ENCODE assay signal across 8 mouse cellular contexts in genomic region chr6:56796232-56796631, GRCm38 (mm10). TPM values are rescaled to one million over a fixed set of nuclear protein-coding genes. Genes with fewer than 3 reads are reported as not detected.
DNase-seq lines count a peak whose midpoint lies in the region; ATAC-seq and TF ChIP-seq lines count a peak whose summit lies in the region.

No protein-coding gene starts in this region.

- H3K27me3 ChIP-seq in embryonic facial prominence, embryonic 10.5 days (replicated peaks; ENCODE audit: low read depth, poor library complexity, severe bottlenecking): no peaks in the 10 kb centered on the region
- no peaks in the 10 kb centered on the region for H3K27me3 ChIP-seq in intestine, embryonic 14.5 days (replicated peaks; ENCODE audit: control insufficient read depth, insufficient read depth, low read length)
- H3K27me3 ChIP-seq in midbrain, postnatal 0 days (ENCODE audit: insufficient read depth, low read length): no peaks in the 10 kb centered on the region

- peaks cover 27% of the 10 kb centered on the region for H3K36me3 ChIP-seq in embryonic facial prominence, embryonic 10.5 days (replicated peaks)
- H3K36me3 ChIP-seq in intestine, embryonic 14.5 days (ENCODE audit: control insufficient read depth, insufficient read depth, low read length): no peaks in the 10 kb centered on the region
- H3K36me3 ChIP-seq in midbrain, postnatal 0 days (ENCODE audit: insufficient read depth, low read length): no peaks in the 10 kb centered on the region

- H3K9ac ChIP-seq in intestine, embryonic 14.5 days (ENCODE audit: low read length): peak overlapping the region; percentile 96
- peak overlapping the region; percentile 97 for H3K9ac ChIP-seq in midbrain, postnatal 0 days (replicated peaks; ENCODE audit: low read length, poor library complexity, severe bottlenecking)

- TF ChIP-seq CTCF in layer of hippocampus, adult 2 months (conservative IDR thresholded peaks at IDR 0.05): no peak
- no peak for TF ChIP-seq CTCF in midbrain, postnatal 0 days (IDR thresholded peaks at IDR 0.05)

- ATAC-seq in intestine, embryonic 14.5 days (replicated peaks; ENCODE audit: low FRiP score, low TSS enrichment, low read depth): no peak
- ATAC-seq in midbrain, postnatal 0 days (ENCODE audit: low FRiP score): no peak
- ATAC-seq in CD4-positive, CD25-positive, alpha-beta regulatory T cell, adult 4 months: no peak

- peak overlapping the region; percentile 99 for H3K27ac ChIP-seq in layer of hippocampus, adult 2 months
- H3K27ac ChIP-seq in embryonic facial prominence, embryonic 10.5 days (replicated peaks): peak overlapping the region; percentile 99
- H3K27ac ChIP-seq in intestine, embryonic 14.5 days (ENCODE audit: low read depth): peak overlapping the region; percentile 99; the same call in 1 of the 2 replicates
- peak overlapping the region; percentile 100 for H3K27ac ChIP-seq in midbrain, postnatal 0 days (ENCODE audit: low read depth, low read length)

- peak overlapping the region; percentile 74 for H3K4me2 ChIP-seq in intestine, embryonic 14.5 days (ENCODE audit: low read length)
- peak overlapping the region; percentile 86 for H3K4me2 ChIP-seq in midbrain, postnatal 0 days (ENCODE audit: low read depth, low read length, poor library complexity, severe bottlenecking)

- DNase-seq in layer of hippocampus, adult 2 months (ENCODE audit: low spot score in 2 of 2): no peak
- no peak for DNase-seq in layer of hippocampus, adult 9-10 months (ENCODE audit: low spot score)
- DNase-seq in embryonic facial prominence, embryonic 10.5 days (ENCODE audit: low spot score): no peak
- DNase-seq in intestine, embryonic 14.5 days (ENCODE audit: low spot score): no peak
- DNase-seq in midbrain, postnatal 0 days (ENCODE audit: low spot score): no peak
- no peak for DNase-seq in cerebellum, postnatal 36 days
- no peak for DNase-seq in frontal cortex, adult 2 months (ENCODE audit: extremely low spot score in 1 of 2, low spot score in 1 of 2)

- H3K4me3 ChIP-seq in layer of hippocampus, adult 2 months: peak overlapping the region; percentile 90
- peak overlapping the region; percentile 86 for H3K4me3 ChIP-seq in embryonic facial prominence, embryonic 10.5 days
- peak overlapping the region; percentile 85 for H3K4me3 ChIP-seq in intestine, embryonic 14.5 days (ENCODE audit: low read depth, low read length)
- H3K4me3 ChIP-seq in midbrain, postnatal 0 days (ENCODE audit: low read depth, low read length): peak overlapping the region; percentile 92

- no peaks in the 10 kb centered on the region for H3K9me3 ChIP-seq in embryonic facial prominence, embryonic 10.5 days
- H3K9me3 ChIP-seq in intestine, embryonic 14.5 days (ENCODE audit: control insufficient read depth, low read length): no peaks in the 10 kb centered on the region
- H3K9me3 ChIP-seq in midbrain, postnatal 0 days (ENCODE audit: low read length): no peaks in the 10 kb centered on the region

- 14% methylated on average over 8 of the region's 8 CpGs for WGBS in embryonic facial prominence, embryonic 10.5 days
- WGBS in intestine, embryonic 14.5 days: 2% methylated on average over 8 of the region's 8 CpGs
- WGBS in midbrain, postnatal 0 days: 4% methylated on average over 8 of the region's 8 CpGs

- H3K4me1 ChIP-seq in embryonic facial prominence, embryonic 10.5 days: peaks cover 22% of the 10 kb centered on the region
- peaks cover 9% of the 10 kb centered on the region for H3K4me1 ChIP-seq in intestine, embryonic 14.5 days (replicated peaks; ENCODE audit: control insufficient read depth, insufficient read depth, low read length)
- H3K4me1 ChIP-seq in midbrain, postnatal 0 days (ENCODE audit: insufficient read depth, low read length): peaks cover 6% of the 10 kb centered on the region

RNA-seq across cellular contexts. Expression of gene Kbtbd2, which starts 1.4 kb away (rescaled TPM):
- total RNA-seq in layer of hippocampus, adult 2 months (2021): 10 to 100 TPM; 50.7 to 51.4 TPM
- 39.4 and 39.6 TPM in 2 replicates for polyA plus RNA-seq in embryonic facial prominence, embryonic 10.5 days (2016; fragmentation: Nextera tagmentation; extraction: Ambion mirVana)
- 24.5 and 30.4 TPM in 2 replicates for polyA plus RNA-seq in intestine, embryonic 14.5 days (2014; fragmentation: Nextera tagmentation; extraction: Ambion mirVana)
- total RNA-seq in midbrain, postnatal 0 days (2014; rRNA removed): 36.9 and 50.1 TPM in 2 replicates
- 15.9 and 18.4 TPM in 2 replicates for polyA plus RNA-seq in midbrain, postnatal 0 days (2015; fragmentation: Nextera tagmentation; extraction: Ambion mirVana)
- 10 to 100 TPM; 22.9 to 27.2 TPM for polyA plus RNA-seq in CD4-positive, CD25-positive, alpha-beta regulatory T cell, adult 4 months (2017; shearing (Covaris generic))
- 30.2 and 31.8 TPM in 2 replicates for polyA plus RNA-seq in frontal cortex, adult 2 months (2012; rRNA removed)

RNA-seq across cellular contexts. Expression of gene Fkbp9, which starts 35.6 kb away (rescaled TPM):
- 10 to 100 TPM; 27.0 to 28.9 TPM for total RNA-seq in layer of hippocampus, adult 2 months (2021)
- polyA plus RNA-seq in embryonic facial prominence, embryonic 10.5 days (2016; fragmentation: Nextera tagmentation; extraction: Ambion mirVana): 72.8 and 73.9 TPM in 2 replicates
- 111 and 113 TPM in 2 replicates for polyA plus RNA-seq in intestine, embryonic 14.5 days (2014; fragmentation: Nextera tagmentation; extraction: Ambion mirVana)
- total RNA-seq in midbrain, postnatal 0 days (2014; rRNA removed): 44.8 and 46.5 TPM in 2 replicates
- polyA plus RNA-seq in midbrain, postnatal 0 days (2015; fragmentation: Nextera tagmentation; extraction: Ambion mirVana): 31.9 and 36.7 TPM in 2 replicates
- polyA plus RNA-seq in CD4-positive, CD25-positive, alpha-beta regulatory T cell, adult 4 months (2017; shearing (Covaris generic)): not detected
- 29.6 and 31.0 TPM in 2 replicates for polyA plus RNA-seq in frontal cortex, adult 2 months (2012; rRNA removed)

Comparison
In these comparisons a context has a peak if more than half of its experiments do, and no peak if none do; other contexts are left out.
1. RNA of gene Fkbp9, which starts 35.6 kb away (polyA plus RNA-seq): 111 to 113 TPM in intestine, embryonic 14.5 days, 72.8 to 73.9 TPM in embryonic facial prominence, embryonic 10.5 days, 31.9 to 36.7 TPM in midbrain, postnatal 0 days and 29.6 to 31.0 TPM in frontal cortex, adult 2 months; not detected in CD4-positive, CD25-positive, alpha-beta regulatory T cell, adult 4 months; every median in the first group is over 10 times any median in the second.
2. Peak in every context shown above with its lines, with median percentiles within 50 percentile points of each other: H3K27ac ChIP-seq and H3K4me3 ChIP-seq.